Mouse (Mus musculus) CD4-positive, CD25-positive, alpha-beta regulatory T cell, adult 2 months (primary cell): ENCODE results near the gene Ppp2r1b.
A peak's percentile ranks its signal among the peaks of the same experiment; 100 is the strongest.

ENCODE experiments used
- DNase-seq: peaks from one replicate; pipeline ENCODE4 v3.0.0-alpha.2; 2012; ENCODE audit warnings: low read depth, low spot score

Ppp2r1b gene

DNA sequence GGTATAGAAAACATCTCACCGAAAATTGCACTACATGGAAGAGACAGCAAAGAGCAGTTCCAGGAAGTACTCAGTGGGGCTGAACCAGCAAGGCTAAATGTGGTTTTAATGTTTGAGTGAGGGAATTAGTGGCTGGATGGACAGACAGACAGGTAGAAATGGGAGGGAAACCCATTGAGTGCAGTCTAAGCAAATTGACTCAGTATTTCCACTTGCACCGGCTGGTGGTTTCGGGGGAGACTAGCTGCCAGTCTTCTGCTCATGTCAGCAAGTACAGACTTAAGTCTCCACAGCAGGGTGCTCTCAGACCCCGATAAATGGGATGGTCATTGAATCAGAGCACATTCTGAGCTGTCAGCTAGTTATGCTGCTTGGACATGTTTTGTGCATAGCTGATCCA lies 9.0 kb upstream of the Ppp2r1b start:
- DNase-seq, result peak; percentile 65

GRCm38 (mm10) chr9:50841079-50841789 lies 3.9 kb upstream of the Ppp2r1b start:
- peak; percentile 48 for DNase-seq

DNA sequence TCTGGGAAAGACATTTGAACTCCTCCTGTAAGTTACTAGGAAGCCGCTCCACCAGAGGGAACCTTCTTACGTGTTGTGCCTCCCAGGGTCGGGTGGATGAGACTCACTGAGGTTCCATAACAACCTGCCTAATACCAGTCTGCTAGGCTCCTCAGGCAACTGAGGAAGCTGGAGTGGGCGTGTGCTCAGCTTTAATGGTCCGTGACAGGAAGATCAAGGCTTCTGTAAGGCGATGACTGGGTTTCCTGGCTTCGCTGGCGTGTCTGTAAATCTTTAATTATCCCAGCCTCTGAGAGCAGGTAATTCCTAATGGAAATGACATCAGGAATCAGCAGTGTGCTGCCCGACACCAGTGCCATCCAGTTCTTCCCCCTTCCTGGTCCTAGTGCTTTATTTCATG lies 446 bp downstream of the Ppp2r1b start:
- no peak for DNase-seq

GRCm38 (mm10) chr9:50847133-50847532 lies 2.0 kb downstream of the Ppp2r1b start:
- DNase-seq, result no peak

DNA sequence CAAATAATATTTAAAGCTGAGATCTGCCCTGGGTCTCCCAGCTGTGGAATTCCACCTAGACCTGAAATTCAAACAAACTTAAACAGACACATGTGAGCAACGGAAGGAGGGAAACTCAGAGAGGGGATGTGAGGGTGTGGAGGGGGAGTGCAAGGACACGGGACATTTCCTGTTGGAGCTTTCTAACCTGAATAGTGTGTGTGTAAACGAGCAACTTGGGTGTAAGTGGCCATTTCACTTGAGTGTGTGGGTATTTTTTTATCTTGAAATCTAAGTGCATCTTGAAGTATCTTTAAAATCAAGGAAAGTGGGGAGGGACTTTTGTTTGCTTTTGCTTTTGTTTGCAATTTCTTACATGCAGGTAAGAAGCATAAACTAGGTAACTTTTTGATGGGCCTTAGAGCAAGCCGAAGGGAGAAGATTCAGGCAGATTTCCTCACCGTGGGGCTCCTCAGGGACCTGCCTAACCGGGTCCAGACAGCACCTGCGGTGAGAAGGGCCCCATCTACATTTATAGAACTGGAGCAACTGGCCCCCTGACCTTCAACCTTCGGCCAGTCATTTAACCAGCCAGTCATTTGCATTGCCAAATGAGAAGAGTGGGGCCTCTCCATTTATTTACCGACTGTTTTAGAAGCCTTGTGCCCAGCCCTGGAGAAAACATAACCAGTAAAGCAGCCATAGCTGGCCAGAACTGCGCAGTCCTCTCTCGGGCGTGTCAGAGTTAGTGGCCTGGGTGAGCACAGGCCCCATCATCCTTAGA lies 2.7 kb downstream of the Ppp2r1b start:
- DNase-seq, result no peak

DNA sequence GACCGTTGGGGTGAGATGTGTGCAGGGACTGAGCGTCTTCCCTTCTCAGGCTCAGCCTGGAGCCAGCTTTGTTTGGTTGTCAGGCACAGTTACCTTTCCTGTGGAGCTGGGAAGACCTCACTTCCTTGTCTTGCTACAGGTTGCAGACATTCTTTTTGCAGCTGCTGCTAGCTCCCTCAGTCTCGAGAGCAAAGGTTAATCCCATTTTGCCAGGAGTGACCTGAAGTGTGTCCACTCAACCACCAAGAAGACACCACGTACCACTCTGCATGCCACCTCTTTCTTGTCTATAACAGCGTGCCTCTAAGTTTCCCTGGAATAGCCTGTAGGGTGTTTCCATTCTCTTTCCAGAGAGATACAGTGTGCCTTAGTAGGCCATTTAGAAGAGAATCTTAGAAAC lies 3.7 kb downstream of the Ppp2r1b start:
- no peak for DNase-seq

DNA sequence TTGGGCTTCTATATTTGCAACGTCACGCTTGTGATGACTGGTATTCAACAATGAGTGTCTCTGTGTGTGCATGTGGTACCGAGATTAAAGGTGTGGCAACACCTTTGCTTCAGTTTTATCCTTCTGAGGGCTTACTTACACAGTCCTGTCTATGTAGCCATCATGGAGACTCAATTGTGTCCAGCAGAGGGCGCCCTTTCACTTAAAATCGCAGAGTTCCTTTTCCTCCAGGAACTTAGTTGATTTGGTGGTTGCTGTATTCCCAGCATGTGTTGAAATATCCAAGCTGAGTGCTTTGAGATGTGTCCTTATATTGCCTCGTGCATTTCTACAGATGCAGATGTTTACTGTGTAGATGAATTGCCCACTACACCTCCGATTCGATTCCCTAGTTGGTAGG lies 4.1 kb downstream of the Ppp2r1b start:
- DNase-seq, result peak; percentile 89

- DNase-seq, result no peak
These were observed 4.7 kb downstream of the Ppp2r1b start for GRCm38 (mm10) chr9:50849755-50850154.

- DNase-seq, result no peak
These were observed 5.2 kb downstream of the Ppp2r1b start for GRCm38 (mm10) chr9:50850271-50850670.

GRCm38 (mm10) chr9:50850713-50851112 lies 5.6 kb downstream of the Ppp2r1b start:
- no peak for DNase-seq

DNA sequence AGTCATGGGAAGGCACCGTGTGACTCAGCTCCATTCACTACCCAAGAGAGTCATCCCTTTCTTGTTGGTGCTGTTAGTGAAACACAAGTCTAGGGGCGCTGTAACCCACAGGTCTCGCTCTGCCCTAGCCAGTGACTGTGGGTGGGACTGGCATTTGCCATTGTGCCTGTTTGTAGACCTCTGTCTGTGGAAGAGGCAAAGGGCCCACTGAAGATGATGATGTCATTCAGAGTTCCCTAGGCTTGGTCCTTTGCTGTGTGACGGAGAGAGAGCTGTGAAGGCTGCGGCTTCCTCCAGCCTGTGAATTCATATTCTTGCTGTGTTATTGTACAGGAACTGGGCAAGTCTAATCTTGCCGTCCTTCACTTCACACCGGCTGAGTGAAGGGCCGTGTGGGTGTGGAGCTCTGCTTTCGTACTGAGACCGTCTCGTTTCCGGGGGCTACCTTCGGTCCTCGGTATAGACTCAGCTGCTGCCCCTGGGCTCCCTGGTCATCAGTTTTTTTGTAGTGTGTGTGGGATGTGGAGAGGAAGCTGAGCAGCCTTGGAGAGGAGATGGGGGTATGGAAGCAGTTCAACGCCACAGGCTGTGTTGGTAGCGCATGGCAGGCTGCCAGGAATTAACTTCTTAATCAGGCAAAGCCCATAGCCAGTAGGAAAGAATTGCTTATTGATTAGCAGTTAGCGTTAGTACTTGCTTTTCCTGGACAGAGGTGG lies 7.7 kb downstream of the Ppp2r1b start:
- peak; percentile 39 for DNase-seq

DNA sequence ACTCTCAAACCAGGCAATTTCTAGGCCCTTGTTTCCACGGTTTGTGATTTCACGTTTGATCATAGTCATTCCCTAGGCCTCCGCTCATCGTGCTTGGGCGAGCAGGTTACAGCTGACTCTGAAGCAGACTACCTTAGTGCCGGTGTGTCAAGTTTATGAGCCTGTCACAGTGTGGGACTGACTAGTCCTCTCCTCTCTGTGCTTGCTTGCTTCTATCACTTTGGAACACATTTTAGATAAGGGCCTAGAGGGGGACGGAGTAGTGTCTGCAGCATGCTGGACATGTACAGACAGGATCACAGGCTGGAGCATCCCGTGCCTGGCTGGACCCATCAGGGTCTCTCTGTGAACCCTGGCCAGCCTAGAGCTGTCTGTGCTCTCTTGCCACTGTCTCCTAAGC lies 9.3 kb downstream of the Ppp2r1b start:
- no peak for DNase-seq

- no peak for DNase-seq
These were observed 10.1 kb downstream of the Ppp2r1b start for GRCm38 (mm10) chr9:50855133-50855766.

DNA sequence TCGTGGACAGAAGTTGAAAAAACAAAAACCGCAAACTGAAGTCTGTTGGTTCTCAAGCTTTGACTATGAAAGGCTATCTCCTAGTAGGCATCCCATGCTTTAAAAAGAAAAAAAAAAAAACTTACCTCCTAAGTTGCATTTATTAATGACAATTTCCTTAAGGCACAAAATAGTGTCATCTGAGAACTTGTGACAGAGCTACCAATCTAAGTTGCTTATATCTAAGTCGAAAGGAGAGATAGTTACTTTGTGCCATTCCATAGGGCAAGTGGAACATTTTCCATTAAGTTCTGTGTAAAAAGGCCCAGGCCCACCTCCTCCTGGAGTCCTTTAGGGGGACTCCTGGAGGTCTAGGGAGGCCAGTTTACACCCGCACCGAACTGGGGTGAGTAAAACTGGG lies 10.7 kb downstream of the Ppp2r1b start:
- no peak for DNase-seq

GRCm38 (mm10) chr9:50856341-50857081 lies 11.4 kb downstream of the Ppp2r1b start:
- DNase-seq, result peak; percentile 94

DNA sequence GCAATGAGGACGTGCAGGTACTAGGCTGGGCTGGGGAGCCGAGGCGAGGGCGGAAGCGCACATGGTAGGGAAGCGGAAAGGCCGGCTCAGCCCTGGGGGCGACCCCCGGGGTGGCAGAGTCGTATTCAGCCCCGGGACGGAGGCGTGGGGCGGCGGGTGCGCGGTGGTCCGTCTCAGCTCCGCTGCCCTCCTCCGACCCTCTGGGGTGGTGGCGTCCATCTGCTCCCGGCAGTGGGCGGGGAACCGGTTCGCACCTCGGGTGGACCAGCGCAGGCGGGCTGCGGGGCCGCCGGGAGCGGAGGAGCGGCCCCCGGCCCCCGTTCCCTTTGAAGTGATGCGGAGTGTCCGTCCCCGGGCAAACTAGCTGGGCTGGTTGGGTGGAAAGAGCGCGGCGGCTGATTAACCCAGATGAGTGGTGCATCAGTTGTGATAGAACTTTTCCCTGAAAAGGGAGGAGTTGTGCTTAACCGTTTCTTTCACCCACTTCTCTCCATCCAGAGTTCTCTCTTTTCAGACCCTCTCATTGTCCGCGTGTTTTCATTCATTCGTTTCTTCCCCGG lies 12.1 kb downstream of the Ppp2r1b start:
- DNase-seq, result no peak

DNA sequence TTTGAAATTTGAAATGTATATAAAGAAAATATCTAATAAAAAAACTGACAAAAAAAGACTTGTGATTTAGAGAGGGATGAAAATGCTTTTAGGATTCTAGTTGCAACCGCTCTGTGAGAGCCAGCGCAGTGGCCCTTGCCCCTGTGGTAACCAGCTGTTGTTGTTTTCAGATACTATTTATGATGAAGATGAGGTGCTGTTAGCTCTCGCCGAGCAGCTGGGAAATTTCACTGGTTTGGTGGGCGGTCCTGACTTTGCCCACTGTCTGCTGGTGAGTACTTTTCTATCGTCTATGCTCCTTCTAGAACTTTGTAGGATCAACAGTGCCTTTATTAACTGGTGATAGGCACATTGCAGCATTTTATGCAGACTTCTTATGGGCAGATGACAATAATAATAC lies 13.6 kb downstream of the Ppp2r1b start:
- no peak for DNase-seq

DNA sequence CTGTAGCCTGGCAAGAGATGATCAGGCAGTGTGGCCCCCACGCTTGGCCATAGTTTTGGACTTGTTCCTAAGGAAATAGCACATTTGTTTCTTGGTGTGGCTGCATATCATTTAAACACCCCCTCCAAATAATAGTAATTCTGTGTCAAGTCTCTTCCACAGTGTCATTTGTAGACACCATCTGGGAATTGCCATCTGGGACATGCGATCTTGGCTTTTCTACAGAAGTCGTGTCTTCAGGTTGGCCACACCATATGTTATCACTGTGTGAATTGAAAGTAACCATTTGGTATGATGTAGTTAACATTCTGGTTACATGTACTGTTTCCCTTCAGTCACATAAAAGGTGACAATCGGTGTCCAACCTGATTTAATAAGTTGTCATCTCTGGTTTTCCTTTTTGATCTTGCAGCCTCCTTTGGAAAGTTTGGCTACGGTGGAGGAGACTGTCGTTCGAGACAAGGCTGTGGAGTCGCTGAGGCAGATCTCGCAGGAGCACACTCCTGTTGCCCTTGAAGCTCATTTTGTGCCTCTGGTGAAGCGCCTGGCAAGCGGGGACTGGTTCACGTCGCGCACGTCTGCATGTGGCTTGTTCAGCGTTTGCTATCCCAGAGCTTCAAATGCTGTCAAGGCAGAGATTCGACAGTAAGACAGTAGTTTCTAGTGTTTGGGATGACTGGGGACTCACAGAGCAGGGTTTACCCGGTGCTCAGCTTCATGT lies 16.2 kb downstream of the Ppp2r1b start:
- no peak for DNase-seq

DNA sequence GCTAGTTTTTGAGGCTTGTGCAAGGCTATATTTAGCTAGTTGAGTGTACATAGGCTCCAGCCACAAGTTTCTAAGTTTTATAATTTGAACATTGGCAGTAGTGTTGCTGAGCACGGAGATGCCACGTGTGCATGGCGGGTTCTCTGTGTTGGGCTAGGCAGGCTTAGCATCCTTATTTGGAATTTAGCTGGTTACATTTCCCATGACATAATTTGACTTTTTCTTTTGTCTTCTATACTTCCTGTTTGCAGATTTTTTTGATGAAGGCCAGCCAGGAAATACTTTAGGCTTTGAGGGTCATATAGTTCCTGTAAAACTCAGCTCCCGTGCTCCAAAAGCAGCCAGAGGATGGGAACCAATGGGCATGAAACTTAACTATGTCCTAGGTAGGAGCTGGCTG lies 18.7 kb downstream of the Ppp2r1b start:
- DNase-seq, result peak; percentile 44

DNA sequence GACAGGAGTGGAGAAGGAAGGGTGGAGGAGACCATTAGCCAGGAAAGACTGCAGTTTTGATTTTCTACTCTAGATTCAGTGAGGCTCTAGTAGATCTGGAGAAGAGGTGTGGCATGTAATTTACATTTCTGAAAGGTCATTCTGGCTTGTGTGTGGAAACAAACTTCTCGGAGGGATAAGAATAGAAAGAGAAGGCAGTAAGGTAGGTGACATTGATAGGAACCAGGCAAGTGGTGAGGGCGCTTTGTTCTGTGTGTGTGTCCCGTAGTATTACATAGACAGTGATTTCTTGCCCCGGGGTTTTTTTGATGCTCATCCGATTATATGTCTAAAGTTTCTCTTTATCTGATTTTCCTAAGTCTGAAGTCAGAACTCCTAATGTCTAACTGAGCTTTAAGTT lies 19.8 kb downstream of the Ppp2r1b start:
- no peak for DNase-seq
